Mouse (Mus musculus): ENCODE measurements around the gene Lrrc15.

DNA sequence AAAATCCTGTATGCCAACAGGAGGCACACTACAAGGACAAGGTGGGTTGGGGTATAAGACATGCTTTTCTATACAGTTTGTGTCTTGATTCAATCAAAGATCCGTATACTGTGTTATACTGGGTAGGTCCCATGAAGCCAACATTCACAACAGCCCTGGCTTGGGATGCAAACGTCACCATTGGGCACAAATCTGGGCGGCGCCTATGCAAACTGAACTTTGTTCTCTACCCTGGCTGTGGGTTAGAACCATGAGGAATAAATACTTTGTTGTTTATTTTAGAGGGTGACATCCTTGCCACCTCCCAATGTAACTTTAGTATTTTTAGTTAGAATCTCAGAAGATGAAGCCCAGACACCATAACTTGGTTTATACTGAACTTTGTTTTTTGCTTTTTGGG is 29.7 kb downstream of the Lrrc15 start:
- TF ChIP-seq CTCF (IDR thresholded peaks at IDR 0.05) (no peak), POLR2A (IDR thresholded peaks at IDR 0.05; ENCODE audit: insufficient read depth, low read depth, low read length) (no peak)
